Mouse (Mus musculus): ENCODE data around the gene Ntf3. TPM values are rescaled to one million over a fixed set of nuclear protein-coding genes. Genes with fewer than 3 reads are reported as not detected.

Ntf3 gene
- polyA plus RNA-seq, 1 experiment = not detected

DNA sequence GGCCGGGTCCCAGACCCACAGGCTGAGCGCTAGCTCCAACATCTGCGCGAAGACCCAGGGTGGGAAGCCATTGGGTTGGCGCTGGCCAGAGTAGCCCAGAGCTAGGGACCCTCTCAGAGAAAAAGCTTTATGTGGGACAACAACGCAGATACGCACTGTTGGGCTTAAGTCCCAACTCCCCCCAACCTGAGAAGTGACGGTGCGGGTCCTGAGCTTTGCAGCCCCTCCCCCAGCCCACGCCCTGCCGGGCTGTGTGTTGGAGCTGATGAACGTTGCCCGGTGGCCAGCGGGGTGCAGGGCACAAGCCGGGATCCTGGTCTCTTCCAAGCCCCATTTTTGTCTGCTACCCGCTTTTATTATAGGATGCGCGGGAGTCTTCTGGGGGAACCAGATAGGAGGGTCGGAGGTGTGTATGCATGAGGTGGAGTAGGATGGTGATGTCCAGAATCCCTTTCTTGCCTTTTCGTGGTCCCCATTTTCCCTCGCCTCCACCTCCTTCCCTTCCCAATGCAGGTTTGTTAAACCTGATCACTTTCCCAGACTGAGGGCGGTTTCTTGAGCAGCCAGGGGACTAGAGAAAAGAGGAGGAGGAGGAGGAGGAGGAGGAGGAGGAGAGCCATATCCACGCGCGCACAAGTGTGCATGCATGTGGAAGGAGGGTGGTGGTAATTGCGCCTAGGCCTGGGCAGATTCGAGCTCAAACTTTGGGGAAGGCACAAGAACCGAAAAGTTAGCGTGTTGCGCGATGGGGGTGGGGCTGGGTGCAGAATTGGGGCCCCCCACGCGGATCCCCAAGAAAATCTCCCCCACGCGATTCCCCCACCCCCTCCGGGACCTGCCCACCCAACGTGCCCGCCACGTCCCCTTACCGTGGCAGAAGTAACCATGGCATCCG lies 2.6 kb downstream of the Ntf3 start:
- TF ChIP-seq CEBPB (IDR thresholded peaks at IDR 0.05; ENCODE audit: insufficient read depth, poor library complexity, severe bottlenecking) (no peak), TCF3 (IDR thresholded peaks at IDR 0.05; ENCODE audit: insufficient read length, low read depth) (no peak), MYOD1 (IDR thresholded peaks at IDR 0.05; ENCODE audit: control insufficient read depth in 1 of 3, insufficient read length in 2 of 3, low read depth in 2 of 3) (no peak), REST (IDR thresholded peaks at IDR 0.05; ENCODE audit: insufficient read depth, insufficient read length) (no peak), E2F4 (IDR thresholded peaks at IDR 0.05; ENCODE audit: insufficient read depth) (no peak)
- Histone ChIP-seq H3K79me2 (ENCODE audit: control insufficient read depth, insufficient read depth) (no peaks in the 10 kb centered on the region), H3ac (ENCODE audit: control insufficient read depth, insufficient read length) (no peak overlapping the region), H3K4me3 (no peak overlapping the region), H3K36me3 (ENCODE audit: control insufficient read depth, insufficient read depth) (no peaks in the 10 kb centered on the region), H3K27me3 (ENCODE audit: control insufficient read depth, insufficient read depth, insufficient read length) (peaks cover 12% of the 10 kb centered on the region), H3K4me2 (ENCODE audit: low read depth) (no peak overlapping the region)

- Histone ChIP-seq H3K4me3 (no peak overlapping the region), H3K79me2 (ENCODE audit: control insufficient read depth, insufficient read depth) (no peaks in the 10 kb centered on the region), H3K27me3 (ENCODE audit: control insufficient read depth, insufficient read depth, insufficient read length) (peaks cover 12% of the 10 kb centered on the region), H3K36me3 (ENCODE audit: control insufficient read depth, insufficient read depth) (no peaks in the 10 kb centered on the region), H3K4me2 (ENCODE audit: low read depth) (no peak overlapping the region), H3ac (ENCODE audit: control insufficient read depth, insufficient read length) (no peak overlapping the region)
- no peak for TF ChIP-seq USF1 (IDR thresholded peaks at IDR 0.05; ENCODE audit: low read depth)
These were observed 3.5 kb downstream of the Ntf3 start for GRCm38 (mm10) chr6:126163181-126163621.

DNA sequence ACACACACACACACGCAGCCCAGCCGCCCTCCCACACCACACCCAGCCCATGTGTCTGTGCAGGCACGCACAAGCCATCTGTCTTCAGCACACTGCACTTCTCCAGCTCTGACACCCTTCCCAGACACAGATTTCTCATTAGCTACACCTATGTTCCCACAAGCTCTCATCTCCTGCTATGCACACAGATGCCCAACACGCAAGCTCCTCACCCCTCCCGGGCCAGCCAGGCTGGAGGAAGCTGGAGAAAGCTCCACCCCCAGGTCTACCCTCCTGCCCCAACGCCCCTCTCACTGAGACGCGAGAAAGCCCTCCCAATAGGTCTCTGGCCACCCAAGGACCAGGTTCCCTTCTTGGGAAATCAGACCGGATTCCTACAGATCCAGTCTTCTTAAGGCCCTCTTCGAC lies 4.4 kb downstream of the Ntf3 start:
- H3K4me2 ChIP-seq (ENCODE audit: low read depth) = no peak overlapping the region
- no peak overlapping the region for H3ac ChIP-seq (ENCODE audit: control insufficient read depth, insufficient read length)
- H3K36me3 ChIP-seq (ENCODE audit: control insufficient read depth, insufficient read depth) = no peaks in the 10 kb centered on the region
- H3K27me3 ChIP-seq (ENCODE audit: control insufficient read depth, insufficient read depth, insufficient read length) = peaks cover 12% of the 10 kb centered on the region
- TF ChIP-seq USF1 (IDR thresholded peaks at IDR 0.05; ENCODE audit: low read depth) (no peak), TCF12 (IDR thresholded peaks at IDR 0.05; ENCODE audit: insufficient read depth, poor library complexity, severe bottlenecking) (no peak), E2F4 (IDR thresholded peaks at IDR 0.05; ENCODE audit: insufficient read depth) (no peak), POLR2A (IDR thresholded peaks at IDR 0.05; ENCODE audit: insufficient read length, low read depth) (no peak), SRF (IDR thresholded peaks at IDR 0.05; ENCODE audit: control insufficient read depth, insufficient read length, low read depth) (no peak), TCF3 (IDR thresholded peaks at IDR 0.05; ENCODE audit: insufficient read length, low read depth) (no peak), MYOG (IDR thresholded peaks at IDR 0.05; ENCODE audit: control insufficient read depth in 1 of 3, insufficient read depth in 1 of 3, insufficient read length in 2 of 3, low read depth in 2 of 3) (no peak), CEBPB (IDR thresholded peaks at IDR 0.05; ENCODE audit: insufficient read depth, poor library complexity, severe bottlenecking) (no peak), MAX (IDR thresholded peaks at IDR 0.05; ENCODE audit: low read depth) (no peak), MYOD1 (IDR thresholded peaks at IDR 0.05; ENCODE audit: control insufficient read depth in 1 of 3, insufficient read length in 2 of 3, low read depth in 2 of 3) (no peak), REST (IDR thresholded peaks at IDR 0.05; ENCODE audit: insufficient read depth, insufficient read length) (no peak), POLR2AphosphoS2 (IDR thresholded peaks at IDR 0.05; ENCODE audit: insufficient read length, low read depth) (no peak)
- no peak overlapping the region for H3K4me3 ChIP-seq
- no peaks in the 10 kb centered on the region for H3K79me2 ChIP-seq (ENCODE audit: control insufficient read depth, insufficient read depth)

DNA sequence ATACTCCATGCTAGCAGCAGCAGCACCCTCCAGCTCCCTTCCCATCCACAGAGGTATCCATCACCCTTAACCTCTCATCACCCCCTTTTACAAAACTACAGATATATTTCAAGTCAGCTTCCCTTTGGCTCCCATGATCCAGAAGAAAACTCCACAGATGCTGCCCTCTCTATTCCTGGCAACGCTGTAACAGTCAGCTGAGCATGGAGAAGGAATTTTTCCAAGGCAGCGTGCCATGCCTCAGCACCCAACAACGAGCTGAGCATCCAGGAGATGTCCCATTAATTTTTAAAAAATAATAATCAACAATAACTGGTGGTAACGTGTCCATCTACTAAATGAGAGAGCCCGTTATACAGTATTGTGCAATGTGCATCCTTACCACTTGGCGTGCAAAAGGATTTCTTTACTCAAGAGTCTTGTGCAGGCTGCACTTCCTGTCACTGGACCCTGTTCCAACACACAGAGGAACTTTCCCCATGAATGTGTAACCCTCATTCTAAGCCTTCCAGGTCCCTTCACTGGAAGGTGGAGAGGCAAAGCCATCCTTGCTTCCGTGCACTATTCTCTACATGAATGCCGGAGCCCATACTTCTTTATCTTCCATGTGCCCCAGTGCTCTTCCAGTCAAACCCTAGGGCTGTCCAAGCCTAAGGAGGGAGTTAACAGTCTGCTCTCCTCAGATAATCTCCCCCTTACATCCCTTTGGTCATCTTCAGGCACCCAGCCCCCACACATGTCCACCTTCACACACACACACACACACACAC lies 5.0 kb downstream of the Ntf3 start:
- no peak overlapping the region for H3K4me3 ChIP-seq
- TF ChIP-seq CEBPB (IDR thresholded peaks at IDR 0.05; ENCODE audit: insufficient read depth, poor library complexity, severe bottlenecking) = no peak
- no peak for TF ChIP-seq TCF3 (IDR thresholded peaks at IDR 0.05; ENCODE audit: insufficient read length, low read depth)
- TF ChIP-seq MAX (IDR thresholded peaks at IDR 0.05; ENCODE audit: low read depth) = no peak
- TF ChIP-seq POLR2AphosphoS2 (IDR thresholded peaks at IDR 0.05; ENCODE audit: insufficient read length, low read depth) = no peak
- H3ac ChIP-seq (ENCODE audit: control insufficient read depth, insufficient read length) = no peak overlapping the region
- peaks cover 12% of the 10 kb centered on the region for H3K27me3 ChIP-seq (ENCODE audit: control insufficient read depth, insufficient read depth, insufficient read length)
- H3K4me2 ChIP-seq (ENCODE audit: low read depth) = no peak overlapping the region
- no peaks in the 10 kb centered on the region for H3K36me3 ChIP-seq (ENCODE audit: control insufficient read depth, insufficient read depth)
- no peaks in the 10 kb centered on the region for H3K79me2 ChIP-seq (ENCODE audit: control insufficient read depth, insufficient read depth)

- no peak overlapping the region for H3ac ChIP-seq (ENCODE audit: control insufficient read depth, insufficient read length)
- H3K79me2 ChIP-seq (ENCODE audit: control insufficient read depth, insufficient read depth) = no peaks in the 10 kb centered on the region
- no peak overlapping the region for H3K4me3 ChIP-seq
- peaks cover 12% of the 10 kb centered on the region for H3K27me3 ChIP-seq (ENCODE audit: control insufficient read depth, insufficient read depth, insufficient read length)
- H3K36me3 ChIP-seq (ENCODE audit: control insufficient read depth, insufficient read depth) = no peaks in the 10 kb centered on the region
- no peak overlapping the region for H3K4me2 ChIP-seq (ENCODE audit: low read depth)
- TF ChIP-seq TCF12 (IDR thresholded peaks at IDR 0.05; ENCODE audit: insufficient read depth, poor library complexity, severe bottlenecking) = no peak
- no peak for TF ChIP-seq E2F4 (IDR thresholded peaks at IDR 0.05; ENCODE audit: insufficient read depth)
- TF ChIP-seq MYOG (IDR thresholded peaks at IDR 0.05; ENCODE audit: control insufficient read depth in 1 of 3, insufficient read depth in 1 of 3, insufficient read length in 2 of 3, low read depth in 2 of 3) = no peak
- no peak for TF ChIP-seq TCF3 (IDR thresholded peaks at IDR 0.05; ENCODE audit: insufficient read length, low read depth)
- TF ChIP-seq USF1 (IDR thresholded peaks at IDR 0.05; ENCODE audit: low read depth) = no peak
- no peak for TF ChIP-seq REST (IDR thresholded peaks at IDR 0.05; ENCODE audit: insufficient read depth, insufficient read length)
- no peak for TF ChIP-seq POLR2AphosphoS2 (IDR thresholded peaks at IDR 0.05; ENCODE audit: insufficient read length, low read depth)
- no peak for TF ChIP-seq SRF (IDR thresholded peaks at IDR 0.05; ENCODE audit: control insufficient read depth, insufficient read length, low read depth)
- no peak for TF ChIP-seq MYOD1 (IDR thresholded peaks at IDR 0.05; ENCODE audit: control insufficient read depth in 1 of 3, insufficient read length in 2 of 3, low read depth in 2 of 3)
- no peak for TF ChIP-seq MAX (IDR thresholded peaks at IDR 0.05; ENCODE audit: low read depth)
- TF ChIP-seq POLR2A (IDR thresholded peaks at IDR 0.05; ENCODE audit: insufficient read length, low read depth) = no peak
- TF ChIP-seq CEBPB (IDR thresholded peaks at IDR 0.05; ENCODE audit: insufficient read depth, poor library complexity, severe bottlenecking) = no peak
These were observed 6.7 kb downstream of the Ntf3 start for GRCm38 (mm10) chr6:126160067-126160411.

All from myocyte (in vitro differentiated cells).